Mouse (Mus musculus) gonadal fat pad, adult 2 months (tissue): Measurements from ENCODE around the gene Haus6. TPM values are rescaled to one million over a fixed set of nuclear protein-coding genes. Genes with fewer than 3 reads are reported as not detected.

Experiments
- DNase-seq: peaks from one replicate; pipeline ENCODE4 v3.0.0-alpha.2; 2012; ENCODE audit warnings: low read depth
- polyA plus RNA-seq: library from polyadenylated mRNA; depleted of rRNA; stranded (reverse); fragments of >200 nt; gene quantifications from 2 replicates; pipeline ENCODE4 v1.2.3, GENCODE M21; 2012; rRNA removed

Haus6 gene
- polyA plus RNA-seq, 1 experiment: 3.8 TPM

GRCm38 (mm10) chr4:86574939-86575282 lies 36.9 kb downstream of the Haus6 start:
- DNase-seq: no peak

- no peak for DNase-seq
Measured at GRCm38 (mm10) chr4:86561061-86561460, 50.8 kb downstream of the Haus6 start.

- no peak for DNase-seq
Measured at GRCm38 (mm10) chr4:86559006-86559405, 52.8 kb downstream of the Haus6 start.

- DNase-seq: no peak
Measured at GRCm38 (mm10) chr4:86558228-86558627, 53.6 kb downstream of the Haus6 start, which contains the start of gene Saxo1. Gene Saxo1 (minus strand): TSS chr4:86558328.

GRCm38 (mm10) chr4:86557371-86557770 lies 54.5 kb downstream of the Haus6 start:
- DNase-seq: peak; percentile 80

GRCm38 (mm10) chr4:86555035-86555707 lies 56.7 kb downstream of the Haus6 start:
- no peak for DNase-seq

GRCm38 (mm10) chr4:86548332-86548731 lies 63.5 kb downstream of the Haus6 start:
- DNase-seq: no peak

- no peak for DNase-seq
Measured at GRCm38 (mm10) chr4:86545615-86546014, 66.2 kb downstream of the Haus6 start.

- DNase-seq: no peak
Measured at GRCm38 (mm10) chr4:86543999-86544398, 67.9 kb downstream of the Haus6 start.

GRCm38 (mm10) chr4:86541573-86541972 lies 70.3 kb downstream of the Haus6 start:
- no peak for DNase-seq

- no peak for DNase-seq
Measured at GRCm38 (mm10) chr4:86538936-86539335, 72.9 kb downstream of the Haus6 start.

GRCm38 (mm10) chr4:86537972-86538371 lies 73.9 kb downstream of the Haus6 start:
- no peak for DNase-seq

GRCm38 (mm10) chr4:86534091-86534481 lies 77.8 kb downstream of the Haus6 start:
- no peak for DNase-seq

- DNase-seq: no peak
Measured at GRCm38 (mm10) chr4:86533406-86534090, 78.3 kb downstream of the Haus6 start.

GRCm38 (mm10) chr4:86529161-86529560 lies 82.7 kb downstream of the Haus6 start:
- DNase-seq: no peak

Other genes starting within 250 kb of the Haus6 start
- gene Saxo1, start 53.7 kb downstream of the Haus6 start, polyA plus RNA-seq: 0.28 and 0.34 TPM in 2 replicates
- gene Rraga, start 36.4 kb downstream of the Haus6 start, polyA plus RNA-seq: 46.5 and 59.7 TPM in 2 replicates
- gene Plin2, start 58.0 kb upstream of the Haus6 start, polyA plus RNA-seq: 124 and 416 TPM in 2 replicates
- gene Dennd4c, start 136.5 kb upstream of the Haus6 start, polyA plus RNA-seq: 6.8 and 8.4 TPM in 2 replicates
- 582 and 658 TPM in 2 replicates for gene Rps6, start 245.4 kb upstream of the Haus6 start, polyA plus RNA-seq